Mouse (Mus musculus): ENCODE data around the gene Atp13a2.

Atp13a2 gene

GRCm38 (mm10) chr4:140993846-140994245 lies 7.2 kb downstream of the Atp13a2 start:
- DNase-seq (ENCODE audit: low read depth, low spot score): no peak

DNA sequence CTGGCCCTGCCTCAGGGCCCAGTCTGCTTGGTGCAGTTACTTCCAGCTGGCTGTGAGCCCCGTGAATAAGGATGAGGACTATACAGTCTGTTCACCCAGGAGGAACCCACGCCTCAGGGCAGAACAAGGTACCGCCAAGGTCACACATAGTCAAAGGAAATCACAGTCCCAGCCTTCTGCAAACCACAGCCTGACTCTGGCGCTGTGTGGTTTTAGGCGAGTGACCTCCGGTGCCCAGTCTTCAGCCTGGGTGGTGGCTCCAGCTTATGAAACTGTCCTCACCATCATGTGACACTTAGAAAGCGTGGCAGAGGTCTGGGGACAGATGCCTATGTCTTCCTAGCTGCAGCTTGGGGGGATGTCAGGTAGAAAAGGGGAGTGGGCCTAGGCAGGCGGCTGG lies 9.1 kb downstream of the Atp13a2 start:
- no peak for DNase-seq (ENCODE audit: low read depth, low spot score)

DNA sequence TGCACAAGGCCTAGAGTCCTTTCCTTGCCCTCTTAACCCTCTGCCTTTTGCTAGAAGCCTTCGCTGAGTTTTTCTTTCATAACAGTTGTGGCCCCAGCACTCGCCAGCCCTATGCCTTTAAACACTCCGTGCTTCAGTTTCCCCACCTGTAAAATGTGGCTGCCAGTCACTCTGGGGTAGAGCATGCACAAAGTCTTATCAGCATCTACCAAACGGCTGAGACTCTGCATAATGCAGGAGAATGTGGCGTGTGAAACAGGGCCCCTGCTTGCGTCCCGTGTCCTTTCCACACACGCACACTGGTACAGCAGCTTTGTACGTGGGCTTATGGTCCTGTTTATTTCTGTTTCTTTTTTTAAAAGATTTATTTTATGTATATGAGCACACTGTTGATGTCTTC lies 10.1 kb downstream of the Atp13a2 start:
- DNase-seq (ENCODE audit: low read depth, low spot score): no peak

DNA sequence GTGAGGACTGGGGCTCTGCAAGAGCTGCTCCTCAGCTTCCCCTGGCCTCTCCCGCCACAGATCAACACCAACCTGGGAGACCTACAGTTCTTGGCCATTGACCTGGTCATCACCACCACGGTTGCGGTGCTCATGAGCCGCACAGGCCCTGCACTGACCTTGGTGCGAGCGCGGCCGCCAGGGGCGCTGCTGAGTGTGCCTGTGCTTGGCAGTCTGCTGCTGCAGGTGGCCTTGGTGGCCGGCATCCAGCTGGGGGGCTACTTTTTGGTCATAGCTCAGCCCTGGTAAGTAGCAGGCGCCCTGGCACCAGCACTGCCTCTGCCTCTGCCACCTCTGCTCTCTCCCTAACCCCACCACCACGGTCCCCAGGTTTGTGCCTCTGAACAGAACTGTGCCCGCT lies 19.3 kb downstream of the Atp13a2 start:
- no peak for DNase-seq (ENCODE audit: low read depth, low spot score)

- no peak for DNase-seq (ENCODE audit: low read depth, low spot score)
Measured at GRCm38 (mm10) chr4:141008028-141008427, 21.4 kb downstream of the Atp13a2 start.

- DNase-seq (ENCODE audit: low read depth, low spot score): no peak
Measured at GRCm38 (mm10) chr4:141010118-141010517, 23.4 kb downstream of the Atp13a2 start, which contains the start of gene Mfap2. Gene Mfap2 (plus strand): TSS chr4:141010418.

DNA sequence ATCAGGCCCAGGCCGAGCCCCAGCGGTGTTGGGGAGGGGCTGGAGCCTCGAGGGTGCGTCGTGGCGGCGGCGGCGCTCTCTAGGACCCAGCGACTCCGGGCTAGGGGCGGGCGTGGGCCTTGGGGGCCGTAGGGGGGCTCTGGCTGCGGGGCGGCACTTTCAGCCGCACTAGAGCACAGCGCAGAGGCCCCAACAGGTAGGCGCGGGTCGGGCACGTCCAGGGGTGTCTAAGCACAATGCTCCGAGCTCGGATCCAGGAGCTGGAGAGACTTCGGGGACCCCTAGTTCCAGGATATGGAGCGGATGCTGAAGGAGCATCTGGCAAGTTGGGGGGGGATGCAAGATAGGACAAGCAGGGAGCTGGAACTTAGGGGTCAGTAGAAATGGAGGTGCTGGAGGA lies 23.9 kb downstream of the Atp13a2 start:
- no peak for DNase-seq (ENCODE audit: low read depth, low spot score)

DNA sequence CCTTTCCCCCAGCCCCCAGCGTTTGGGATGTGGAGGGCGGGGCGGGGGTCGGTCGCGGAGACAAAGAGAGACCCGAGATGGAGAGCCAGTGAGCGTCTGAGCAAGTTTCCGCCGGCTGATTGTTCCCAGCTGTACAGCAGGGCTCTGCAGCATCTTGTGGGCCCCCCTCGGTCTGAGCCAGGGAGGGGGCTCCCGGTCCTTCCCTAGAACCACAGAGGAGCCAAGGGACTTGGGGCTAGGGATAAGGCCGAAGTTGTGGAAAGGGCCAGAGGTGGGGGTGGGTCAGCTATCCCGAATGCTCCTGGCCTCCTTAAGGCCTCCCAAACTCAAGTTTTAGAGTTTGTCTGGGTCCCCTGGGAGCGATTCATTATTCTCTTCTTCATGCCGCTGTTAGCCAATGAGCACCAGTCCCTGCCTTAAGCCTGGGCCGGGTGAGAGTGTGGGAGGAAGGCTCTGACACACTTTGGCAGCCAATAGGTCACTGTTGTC lies 24.3 kb downstream of the Atp13a2 start:
- no peak for DNase-seq (ENCODE audit: low read depth, low spot score)

GRCm38 (mm10) chr4:141011556-141012328 lies 25.1 kb downstream of the Atp13a2 start:
- no peak for DNase-seq (ENCODE audit: low read depth, low spot score)

DNA sequence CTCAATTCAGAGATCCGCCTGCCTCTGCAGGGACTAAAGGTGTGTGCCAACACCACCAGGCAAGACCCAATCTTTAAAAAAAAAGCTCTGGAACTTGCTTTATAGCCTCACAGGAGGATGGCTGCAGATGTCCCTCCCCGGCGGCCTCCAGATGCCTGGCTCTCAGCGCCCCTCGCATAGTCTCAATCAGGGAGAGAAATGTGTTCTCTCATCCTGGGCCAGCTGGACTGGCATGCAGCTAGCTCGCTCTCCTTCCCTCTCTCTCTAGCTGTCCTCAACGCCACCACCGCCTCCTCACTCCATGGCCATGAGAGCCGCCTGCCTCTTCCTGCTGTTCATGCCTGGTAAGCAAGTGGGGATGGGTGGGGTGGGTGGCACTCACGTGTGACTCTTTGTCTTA lies 25.9 kb downstream of the Atp13a2 start:
- no peak for DNase-seq (ENCODE audit: low read depth, low spot score)

DNA sequence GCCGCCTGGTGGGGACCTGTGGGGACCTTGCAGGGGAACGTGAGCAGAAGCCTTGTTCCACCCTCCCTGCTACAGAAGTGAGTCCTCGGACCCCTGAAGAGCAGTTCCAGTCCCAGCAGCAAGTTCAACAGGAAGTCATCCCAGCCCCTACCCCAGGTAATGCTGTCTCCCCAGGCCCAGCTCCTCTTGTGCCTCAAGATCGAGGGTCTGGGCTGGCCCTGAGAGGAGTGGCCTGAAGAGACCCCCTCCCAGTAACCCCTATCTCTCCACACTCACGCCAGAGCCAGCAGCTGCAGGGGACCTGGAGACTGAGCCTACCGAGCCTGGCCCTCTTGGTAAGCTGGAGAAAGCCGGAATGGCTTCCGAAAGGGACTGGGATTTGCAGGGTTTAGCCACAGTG lies 27.4 kb downstream of the Atp13a2 start:
- DNase-seq (ENCODE audit: low read depth, low spot score): no peak

GRCm38 (mm10) chr4:141014856-141015255 lies 28.2 kb downstream of the Atp13a2 start:
- DNase-seq (ENCODE audit: low read depth, low spot score): no peak

DNA sequence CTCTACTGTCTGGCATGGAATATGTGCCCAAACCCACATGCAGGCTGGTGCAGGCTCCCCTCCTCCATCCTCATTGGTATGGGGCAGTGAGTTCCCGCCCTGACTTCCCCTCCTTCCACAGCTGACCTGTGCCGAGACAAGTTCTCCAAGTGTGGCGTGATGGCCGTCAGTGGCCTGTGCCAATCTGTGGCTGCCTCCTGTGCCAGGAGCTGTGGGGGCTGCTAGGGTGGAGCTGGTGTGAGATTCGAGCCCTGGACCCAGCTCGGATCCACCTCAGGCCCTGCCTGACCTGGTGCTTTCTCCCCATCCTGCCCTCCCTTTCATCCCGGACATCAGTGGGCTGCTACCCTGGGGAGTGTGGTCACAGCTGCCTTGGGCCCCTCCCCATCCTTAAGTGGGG lies 28.7 kb downstream of the Atp13a2 start:
- DNase-seq (ENCODE audit: low read depth, low spot score): no peak

GRCm38 (mm10) chr4:141016311-141016710 lies 29.6 kb downstream of the Atp13a2 start:
- no peak for DNase-seq (ENCODE audit: low read depth, low spot score)

DNA sequence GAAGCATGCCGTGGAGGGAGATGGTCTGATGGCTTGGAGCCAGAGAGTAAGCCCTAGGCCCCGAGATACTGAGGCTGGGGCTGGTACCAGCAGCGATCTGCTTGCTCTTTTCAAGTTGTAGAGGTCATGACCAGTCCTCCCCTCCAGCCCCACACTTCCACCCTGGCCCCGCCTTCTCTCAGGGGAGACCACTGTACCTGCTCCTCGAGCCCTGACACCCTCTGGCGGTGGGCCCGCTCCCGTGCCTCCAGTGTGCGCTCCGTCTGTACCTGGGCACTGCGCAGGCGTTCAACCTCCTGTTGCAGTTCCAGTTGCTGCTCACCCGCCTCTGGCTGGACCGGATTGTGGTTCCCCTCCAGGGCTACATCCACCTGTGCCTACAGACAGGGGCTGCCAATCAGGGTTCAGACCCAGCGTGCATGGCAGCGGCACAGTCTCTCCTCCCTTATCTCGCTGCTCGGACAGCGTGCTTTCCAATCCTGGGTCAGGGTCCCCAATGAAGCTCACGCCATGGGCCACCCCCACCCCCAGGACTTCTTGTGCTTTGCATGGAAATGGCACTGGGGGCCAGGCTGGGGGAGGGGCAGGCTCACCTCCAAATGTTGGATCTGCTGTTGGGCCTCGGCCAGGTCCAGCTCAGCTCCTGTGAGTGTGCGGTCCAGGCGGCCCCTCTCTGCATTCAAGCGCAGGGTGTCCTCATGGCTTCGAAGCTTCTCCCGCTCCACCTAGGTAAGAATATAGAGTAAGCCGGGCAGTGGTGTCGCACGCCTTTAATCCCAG lies 31.2 kb downstream of the Atp13a2 start:
- DNase-seq (ENCODE audit: low read depth, low spot score): no peak

- DNase-seq (ENCODE audit: low read depth, low spot score): no peak
Measured at GRCm38 (mm10) chr4:141020220-141020619, 33.5 kb downstream of the Atp13a2 start.

DNA sequence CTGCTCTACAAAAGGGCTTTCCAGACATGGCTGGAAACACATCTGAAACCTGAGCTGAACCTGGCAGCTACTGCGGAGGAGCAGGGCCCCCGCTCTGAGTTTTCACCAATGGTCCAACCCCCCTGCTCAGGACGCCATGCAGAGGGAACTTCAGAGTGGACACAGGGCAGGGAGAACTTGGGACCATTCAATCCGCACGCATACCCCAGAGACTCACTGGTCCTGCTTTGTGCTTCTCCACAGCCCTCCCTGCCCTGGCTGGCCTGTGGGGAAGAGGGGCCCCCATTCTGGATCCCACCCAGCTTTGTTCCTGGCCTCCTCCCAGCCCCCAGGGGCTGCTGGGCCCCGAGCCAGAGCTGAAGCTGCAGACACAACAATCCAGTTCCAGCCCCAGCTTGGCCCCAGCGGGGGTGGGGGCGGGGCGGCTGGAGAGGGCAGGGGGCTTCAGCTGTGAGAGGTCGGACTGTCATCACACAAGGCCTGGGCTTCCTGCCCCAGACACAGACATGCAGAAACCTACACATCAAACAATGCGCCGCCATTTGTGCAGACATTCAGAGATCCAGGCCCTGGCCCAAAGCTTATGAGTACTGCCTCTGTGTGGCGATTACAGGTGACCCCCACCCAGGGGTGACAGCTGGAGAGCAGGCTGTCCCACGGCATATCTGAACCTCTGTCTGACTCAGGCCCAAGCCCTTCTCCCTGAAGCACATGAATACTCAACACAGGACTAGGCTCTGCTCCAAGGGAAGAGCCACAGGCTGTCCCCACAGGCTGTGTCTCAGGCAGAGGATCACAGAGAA lies 34.3 kb downstream of the Atp13a2 start:
- no peak for DNase-seq (ENCODE audit: low read depth, low spot score)

DNA sequence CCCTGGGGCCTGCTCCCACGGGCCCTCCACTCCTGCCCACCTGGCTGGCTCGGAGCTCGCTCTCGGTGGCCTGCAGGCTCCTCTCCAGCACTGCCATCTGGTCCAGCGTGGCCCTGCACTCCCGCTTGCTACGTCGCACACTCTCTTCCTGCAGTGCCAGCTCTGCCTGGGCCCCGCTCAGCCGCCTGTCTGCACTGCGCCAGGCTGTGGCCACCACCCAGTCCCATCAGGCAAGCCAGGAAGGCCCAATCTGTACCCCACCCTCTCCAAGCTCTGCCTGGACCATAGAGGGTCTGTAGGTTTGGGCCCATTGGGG lies 34.9 kb downstream of the Atp13a2 start:
- no peak for DNase-seq (ENCODE audit: low read depth, low spot score)

DNA sequence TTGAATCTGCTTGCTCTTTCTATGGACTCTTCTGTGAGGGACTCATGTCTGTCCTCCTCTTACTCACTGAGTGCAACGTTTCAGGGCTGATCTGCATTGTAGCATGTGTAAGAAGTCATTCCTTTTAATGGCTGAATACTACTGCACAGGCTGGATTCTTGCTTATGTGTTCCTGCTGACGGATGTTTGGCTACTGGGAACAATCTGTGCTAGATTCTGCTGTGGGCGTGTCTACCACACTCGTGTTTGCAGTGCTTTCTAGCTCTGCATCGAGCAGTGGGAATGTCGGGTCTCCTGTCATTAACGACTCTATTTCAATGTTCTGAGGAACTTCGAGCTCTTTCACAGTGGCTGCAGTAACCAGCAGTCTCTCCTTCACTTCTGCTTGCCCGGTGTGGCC lies 37.4 kb downstream of the Atp13a2 start:
- no peak for DNase-seq (ENCODE audit: low read depth, low spot score)

DNA sequence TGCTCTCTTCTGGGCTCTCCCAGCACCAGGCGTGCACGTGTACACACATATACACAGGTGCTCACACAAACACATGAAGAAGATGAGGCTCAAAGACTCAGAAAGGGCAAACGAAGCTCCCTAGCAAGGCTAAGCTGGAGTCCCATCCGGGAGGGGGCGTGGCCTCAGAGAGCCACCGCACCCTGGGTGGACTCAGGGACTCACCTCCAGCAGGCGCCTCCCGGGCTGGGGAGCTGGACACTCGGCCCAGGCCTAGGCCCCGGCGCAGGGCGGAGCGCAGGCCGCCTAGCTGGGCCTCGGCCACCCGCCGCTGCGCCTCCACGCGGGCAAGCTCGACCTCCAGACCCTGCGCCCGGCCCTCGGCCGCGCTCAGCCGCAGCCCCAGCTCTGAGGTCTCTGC lies 38.3 kb downstream of the Atp13a2 start:
- DNase-seq (ENCODE audit: low read depth, low spot score): no peak

GRCm38 (mm10) chr4:141030541-141031206 lies 44.0 kb downstream of the Atp13a2 start:
- no peak for DNase-seq (ENCODE audit: low read depth, low spot score)

- DNase-seq (ENCODE audit: low read depth, low spot score): peak; percentile 77
Measured at GRCm38 (mm10) chr4:141031733-141032132, 45.1 kb downstream of the Atp13a2 start.

Data from CD4-positive helper T cell, adult 2 months (primary cell).